Mouse (Mus musculus): ENCODE data around the gene Slc38a2. TPM values are rescaled to one million over a fixed set of nuclear protein-coding genes. Genes with fewer than 3 reads are reported as not detected.

Gene Slc38a2
- polyA plus RNA-seq, 1 experiment from 2014 or later, result 154 TPM

- Histone ChIP-seq H3K4me3 (no peak overlapping the region), H3K9ac (no peak overlapping the region), H3K36me3 (peaks cover 39% of the 10 kb centered on the region), H3K4me2 (no peak overlapping the region), H3K4me1 (replicated peaks) (peaks cover 7% of the 10 kb centered on the region; the same call in 1 of the 2 replicates), H3K27ac (ENCODE audit: poor library complexity, severe bottlenecking) (no peak overlapping the region), H3K27me3 (replicated peaks) (no peaks in the 10 kb centered on the region), H3K9me3 (replicated peaks) (no peaks in the 10 kb centered on the region)
- no peak for ATAC-seq (ENCODE audit: insufficient number of reproducible peaks, low FRiP score)
- WGBS, result 75% methylated on average over 9 of the region's 9 CpGs
Observed at GRCm38 (mm10) chr15:96686201-96687159, 13.1 kb downstream of the Slc38a2 start.

- H3K27ac ChIP-seq (ENCODE audit: poor library complexity, severe bottlenecking), result no peak overlapping the region
- no peak overlapping the region for H3K4me3 ChIP-seq
- 0 out of 2 replicates have a peak, but pooled peaks cover 5% of the 10 kb centered on the region for H3K27me3 ChIP-seq (replicated peaks)
- ATAC-seq (ENCODE audit: insufficient number of reproducible peaks, low FRiP score), result no peak
- peaks cover 7% of the 10 kb centered on the region; the same call in 1 of the 2 replicates for H3K4me1 ChIP-seq (replicated peaks)
- H3K36me3 ChIP-seq, result peaks cover 27% of the 10 kb centered on the region
- 73% methylated on average over 6 of the region's 6 CpGs for WGBS
- H3K9me3 ChIP-seq (replicated peaks), result no peaks in the 10 kb centered on the region
- no peak overlapping the region for H3K4me2 ChIP-seq
- no peak overlapping the region for H3K9ac ChIP-seq
Observed at GRCm38 (mm10) chr15:96685273-96685672, 14.3 kb downstream of the Slc38a2 start.

GRCm38 (mm10) chr15:96684132-96684830 lies 15.2 kb downstream of the Slc38a2 start:
- H3K27ac ChIP-seq (ENCODE audit: poor library complexity, severe bottlenecking), result no peak overlapping the region
- no peak overlapping the region for H3K9ac ChIP-seq
- H3K4me1 ChIP-seq (replicated peaks), result peaks cover 7% of the 10 kb centered on the region; the same call in 1 of the 2 replicates
- peaks cover 21% of the 10 kb centered on the region for H3K36me3 ChIP-seq
- no peaks in the 10 kb centered on the region for H3K9me3 ChIP-seq (replicated peaks)
- ATAC-seq (ENCODE audit: insufficient number of reproducible peaks, low FRiP score), result no peak
- WGBS, result 37% methylated on average over 11 of the region's 11 CpGs
- H3K27me3 ChIP-seq (replicated peaks), result peaks cover 9% of the 10 kb centered on the region; the same call in 1 of the 2 replicates
- peak overlapping the region; percentile 36 for H3K4me2 ChIP-seq
- no peak overlapping the region for H3K4me3 ChIP-seq

- WGBS, result 44% methylated on average over 19 of the region's 19 CpGs
Observed at GRCm38 (mm10) chr15:96678871-96679773, 20.4 kb downstream of the Slc38a2 start.

GRCm38 (mm10) chr15:96676518-96676917 lies 23.0 kb downstream of the Slc38a2 start:
- Histone ChIP-seq H3K36me3 (no peaks in the 10 kb centered on the region), H3K4me1 (replicated peaks) (peaks cover 22% of the 10 kb centered on the region), H3K4me3 (no peak overlapping the region), H3K9me3 (replicated peaks) (no peaks in the 10 kb centered on the region), H3K4me2 (0 out of 2 replicates have a peak overlapping the region, but pooled peaks have one; percentile 15), H3K27ac (ENCODE audit: poor library complexity, severe bottlenecking) (peak overlapping the region; percentile 9; the same call in 1 of the 2 replicates), H3K9ac (no peak overlapping the region), H3K27me3 (replicated peaks) (peaks cover 9% of the 10 kb centered on the region; the same call in 1 of the 2 replicates)
- WGBS, result 32% methylated on average over 10 of the region's 10 CpGs
- no peak; the same call in 1 of the 2 replicates for ATAC-seq (ENCODE audit: insufficient number of reproducible peaks, low FRiP score)

More at GRCm38 (mm10) chr15:96678871-96679773, 20.4 kb downstream of the Slc38a2 start:
- Histone ChIP-seq H3K4me2 (no peak overlapping the region), H3K27me3 (replicated peaks) (peaks cover 9% of the 10 kb centered on the region; the same call in 1 of the 2 replicates), H3K9ac (no peak overlapping the region), H3K4me3 (no peak overlapping the region), H3K4me1 (replicated peaks) (peaks cover 22% of the 10 kb centered on the region), H3K36me3 (no peaks in the 10 kb centered on the region), H3K27ac (ENCODE audit: poor library complexity, severe bottlenecking) (no peak overlapping the region), H3K9me3 (replicated peaks) (no peaks in the 10 kb centered on the region)
- no peak for ATAC-seq (ENCODE audit: insufficient number of reproducible peaks, low FRiP score)

DNA sequence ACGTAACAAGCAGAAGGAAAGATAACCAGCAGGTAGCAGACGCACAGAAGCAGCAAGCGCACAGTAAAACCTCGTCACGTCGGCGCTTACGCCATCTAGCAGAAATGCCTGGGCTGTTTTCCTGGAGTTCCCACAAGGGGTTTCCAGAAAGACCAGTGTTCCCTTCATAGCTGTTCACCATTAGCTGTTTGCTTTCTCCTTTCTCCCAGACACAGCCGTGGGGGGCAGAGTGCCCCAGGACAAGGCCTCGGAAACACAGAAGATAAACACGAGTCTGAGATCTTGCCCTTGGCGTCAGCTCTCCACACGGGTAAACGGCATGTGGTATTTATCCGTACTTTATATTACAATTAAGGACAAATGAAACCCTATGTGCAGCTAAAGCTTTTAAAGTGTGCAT lies 23.8 kb downstream of the Slc38a2 start:
- Histone ChIP-seq H3K27ac (ENCODE audit: poor library complexity, severe bottlenecking) (no peak overlapping the region), H3K27me3 (replicated peaks) (peaks cover 4% of the 10 kb centered on the region; the same call in 1 of the 2 replicates), H3K36me3 (no peaks in the 10 kb centered on the region), H3K4me3 (no peak overlapping the region), H3K4me1 (replicated peaks) (peaks cover 22% of the 10 kb centered on the region), H3K4me2 (no peak overlapping the region), H3K9ac (no peak overlapping the region), H3K9me3 (replicated peaks) (no peaks in the 10 kb centered on the region)
- 64% methylated on average over 15 of the region's 15 CpGs for WGBS
- no peak for ATAC-seq (ENCODE audit: insufficient number of reproducible peaks, low FRiP score)

DNA sequence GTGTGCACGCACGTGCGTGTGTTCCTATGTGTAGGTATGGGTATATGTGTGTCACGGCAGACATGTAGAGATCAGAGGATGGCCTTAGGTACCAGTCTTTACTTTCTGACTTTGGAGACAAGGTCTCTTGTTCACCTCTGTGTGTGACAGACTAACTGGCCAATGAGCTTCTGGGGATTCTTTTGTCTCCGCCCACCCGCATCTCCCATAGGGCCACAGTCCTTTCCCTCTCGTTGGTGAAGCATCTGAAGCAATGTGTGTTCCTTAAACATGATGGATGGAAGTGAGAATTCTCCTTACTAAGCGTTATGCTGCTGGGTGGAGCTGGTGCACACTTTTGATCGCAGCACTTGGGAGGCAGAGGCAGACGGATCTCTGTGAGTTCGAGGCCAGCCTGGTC lies 24.5 kb downstream of the Slc38a2 start:
- Histone ChIP-seq H3K27me3 (replicated peaks) (peaks cover 2% of the 10 kb centered on the region; the same call in 1 of the 2 replicates), H3K36me3 (no peaks in the 10 kb centered on the region), H3K27ac (ENCODE audit: poor library complexity, severe bottlenecking) (no peak overlapping the region), H3K9ac (no peak overlapping the region), H3K4me2 (no peak overlapping the region), H3K9me3 (replicated peaks) (no peaks in the 10 kb centered on the region), H3K4me1 (replicated peaks) (peaks cover 22% of the 10 kb centered on the region), H3K4me3 (no peak overlapping the region)
- no peak for ATAC-seq (ENCODE audit: insufficient number of reproducible peaks, low FRiP score)
- 83% methylated on average over 11 of the region's 11 CpGs for WGBS

DNA sequence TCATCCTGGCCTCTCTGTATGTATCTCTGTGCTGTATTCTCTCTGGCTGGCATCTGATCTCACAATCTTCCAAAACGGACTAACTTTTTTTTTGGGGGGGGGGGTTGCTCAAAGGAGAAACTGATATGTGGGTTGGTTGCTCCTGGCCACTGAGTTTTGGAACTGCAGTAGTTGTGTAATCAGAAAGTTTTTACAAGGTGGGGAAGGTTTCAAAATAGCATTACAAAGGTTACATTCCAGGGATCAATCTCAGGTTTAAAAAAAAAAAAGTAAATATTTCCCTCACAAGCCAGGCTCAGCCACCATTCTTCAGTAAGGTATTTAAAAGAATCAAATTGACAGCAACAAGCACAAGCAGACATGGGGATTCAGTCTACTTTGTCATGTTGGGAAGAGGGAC lies 25.4 kb downstream of the Slc38a2 start:
- Histone ChIP-seq H3K27ac (ENCODE audit: poor library complexity, severe bottlenecking) (no peak overlapping the region), H3K4me2 (no peak overlapping the region), H3K4me3 (no peak overlapping the region), H3K27me3 (replicated peaks) (no peaks in the 10 kb centered on the region), H3K9ac (no peak overlapping the region), H3K9me3 (replicated peaks) (no peaks in the 10 kb centered on the region), H3K4me1 (replicated peaks) (peaks cover 21% of the 10 kb centered on the region), H3K36me3 (no peaks in the 10 kb centered on the region)
- WGBS, result 51% methylated on average over 1 of the region's 1 CpGs
- no peak for ATAC-seq (ENCODE audit: insufficient number of reproducible peaks, low FRiP score)

DNA sequence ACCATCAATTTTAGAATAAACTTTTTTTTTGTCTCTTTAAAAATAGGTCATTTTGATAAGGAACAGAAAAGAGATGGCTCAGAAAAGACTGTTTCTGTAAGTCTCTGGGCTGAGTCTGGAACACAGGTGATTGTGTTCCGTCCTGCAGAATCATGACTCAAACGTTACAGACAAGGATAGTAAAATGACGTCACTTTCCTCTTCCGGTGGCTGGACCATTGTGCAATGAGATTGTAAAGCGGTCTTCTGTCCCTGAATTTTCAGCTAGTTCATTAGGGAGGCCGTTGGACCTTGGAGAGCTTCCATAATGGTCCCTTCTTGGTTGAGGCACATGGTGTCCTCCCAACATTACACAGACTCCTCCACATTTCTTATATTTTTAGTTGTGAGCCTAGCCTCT lies 29.8 kb downstream of the Slc38a2 start:
- Histone ChIP-seq H3K9me3 (replicated peaks) (no peaks in the 10 kb centered on the region), H3K9ac (no peak overlapping the region), H3K4me3 (no peak overlapping the region), H3K27ac (ENCODE audit: poor library complexity, severe bottlenecking) (no peak overlapping the region), H3K27me3 (replicated peaks) (no peaks in the 10 kb centered on the region), H3K36me3 (no peaks in the 10 kb centered on the region), H3K4me1 (replicated peaks) (peaks cover 6% of the 10 kb centered on the region; the same call in 1 of the 2 replicates), H3K4me2 (no peak overlapping the region)
- WGBS, result 70% methylated on average over 6 of the region's 6 CpGs
- ATAC-seq (ENCODE audit: insufficient number of reproducible peaks, low FRiP score), result no peak

GRCm38 (mm10) chr15:96666663-96667062 lies 32.9 kb downstream of the Slc38a2 start:
- ATAC-seq (ENCODE audit: insufficient number of reproducible peaks, low FRiP score), result 0 out of 2 replicates have a peak, but pooled peaks have one; percentile 53
- H3K4me1 ChIP-seq (replicated peaks), result peaks cover 6% of the 10 kb centered on the region; the same call in 1 of the 2 replicates
- H3K9me3 ChIP-seq (replicated peaks), result no peaks in the 10 kb centered on the region
- no peak overlapping the region for H3K9ac ChIP-seq
- no peaks in the 10 kb centered on the region for H3K27me3 ChIP-seq (replicated peaks)
- H3K36me3 ChIP-seq, result no peaks in the 10 kb centered on the region
- peak overlapping the region; percentile 28; the same call in 1 of the 2 replicates for H3K4me3 ChIP-seq
- 7% methylated on average over 7 of the region's 7 CpGs for WGBS
- no peak overlapping the region for H3K27ac ChIP-seq (ENCODE audit: poor library complexity, severe bottlenecking)
- H3K4me2 ChIP-seq, result peak overlapping the region; percentile 58
